Mouse (Mus musculus): ENCODE measurements around the gene Smco2.
A peak's percentile ranks its signal among the peaks of the same experiment; 100 is the strongest.

Gene Smco2

DNA sequence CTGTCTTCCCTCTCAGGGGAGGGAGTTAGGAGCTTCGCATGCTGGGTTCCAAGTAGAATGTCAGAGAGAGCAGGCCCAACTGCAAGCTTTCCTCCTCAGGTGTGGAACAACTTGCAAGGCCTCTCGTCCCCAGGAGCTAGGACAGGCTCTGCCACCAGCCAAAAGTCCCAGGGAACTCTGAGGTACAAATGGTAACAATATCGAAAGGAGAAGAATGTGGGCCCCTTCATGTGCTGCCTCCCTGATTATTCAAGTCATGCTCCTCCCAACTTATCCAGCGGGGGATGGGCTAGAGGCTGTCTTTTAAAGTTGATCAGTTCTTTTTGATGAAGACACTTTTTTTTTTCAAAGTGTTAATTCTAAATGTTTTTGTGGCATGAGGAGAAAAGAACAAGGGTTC is at the start of gene Smco2:
Gene Smco2, plus strand, starts transcription at position 55 of the 400 bp plus-strand sequence.
- no peak for DNase-seq

DNA sequence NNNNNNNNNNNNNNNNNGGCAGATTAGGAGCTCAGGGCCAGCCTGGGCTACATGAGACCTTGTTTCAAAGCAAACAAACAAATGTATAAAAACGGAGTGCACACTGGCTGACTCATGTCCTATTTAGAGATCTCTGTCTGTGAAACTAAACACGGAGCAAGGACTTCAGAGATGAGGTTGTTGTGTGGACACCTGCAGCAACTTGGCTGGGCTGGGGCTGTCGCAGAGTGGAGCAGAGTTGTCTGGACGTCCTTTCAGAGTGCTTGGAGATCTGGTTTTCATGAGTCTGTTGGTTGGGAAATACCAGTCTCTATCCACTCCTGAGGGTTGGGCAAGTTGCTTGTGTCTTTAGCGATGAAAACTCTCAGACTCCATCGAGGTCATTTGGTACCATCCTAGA is 39.9 kb upstream of the Smco2 start:
- no peak for DNase-seq

DNA sequence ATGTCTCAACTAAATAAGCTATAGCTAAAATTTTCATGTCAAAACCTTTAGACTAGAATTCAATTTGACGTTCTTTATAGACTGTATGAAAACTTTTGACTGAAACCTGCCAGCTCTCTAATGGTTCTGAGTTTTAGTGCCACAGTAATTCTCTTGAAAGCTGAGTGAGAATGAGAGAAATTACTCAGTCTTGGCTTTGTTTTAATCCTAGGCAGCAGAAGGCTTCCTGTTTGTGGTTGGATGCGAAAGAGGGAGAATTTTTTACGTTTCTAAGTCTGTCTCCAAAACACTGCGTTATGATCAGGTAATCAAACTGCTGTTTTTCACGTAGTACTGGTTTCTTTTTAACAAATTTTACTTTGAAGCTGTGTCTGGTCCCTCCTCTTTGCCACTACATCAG is 36.9 kb upstream of the Smco2 start:
- DNase-seq, result no peak

DNA sequence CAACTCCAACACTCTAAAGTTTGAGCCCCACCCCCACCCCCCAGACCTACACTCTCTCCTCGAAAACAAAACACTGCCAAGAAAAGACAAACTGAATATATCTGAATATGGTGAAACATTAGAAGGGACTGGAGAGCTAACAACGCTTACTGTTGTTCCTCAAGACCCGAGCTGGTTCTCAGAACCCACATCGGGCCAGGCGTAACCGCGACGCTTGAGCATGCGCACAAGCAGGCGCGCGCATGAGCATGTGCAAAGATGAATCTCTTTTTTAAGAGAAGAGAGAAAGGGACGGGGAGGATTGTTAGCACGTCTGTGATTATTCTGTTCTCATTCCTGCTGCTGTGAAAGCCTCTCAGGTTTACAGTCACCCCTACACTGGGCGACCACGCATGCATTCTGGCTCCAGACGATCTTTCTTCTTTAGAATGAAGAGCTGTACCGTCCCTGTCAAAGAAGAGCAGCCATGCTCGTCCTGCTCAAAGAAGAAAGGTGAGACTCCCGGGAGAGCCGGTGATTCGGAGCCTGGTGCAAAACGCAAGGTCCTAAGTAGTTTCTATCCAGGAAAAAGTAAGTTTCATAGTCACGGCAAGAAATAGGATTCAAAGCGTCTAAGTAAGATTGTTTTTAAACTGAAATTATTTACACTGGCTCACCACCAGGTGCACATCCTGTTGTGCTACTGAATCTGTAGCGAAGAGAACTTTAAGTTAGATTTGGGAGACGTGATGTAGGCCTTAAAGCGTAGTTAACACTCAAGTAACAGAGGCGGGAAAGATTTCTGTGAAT is 29.5 kb upstream of the Smco2 start:
- DNase-seq, result no peak

DNA sequence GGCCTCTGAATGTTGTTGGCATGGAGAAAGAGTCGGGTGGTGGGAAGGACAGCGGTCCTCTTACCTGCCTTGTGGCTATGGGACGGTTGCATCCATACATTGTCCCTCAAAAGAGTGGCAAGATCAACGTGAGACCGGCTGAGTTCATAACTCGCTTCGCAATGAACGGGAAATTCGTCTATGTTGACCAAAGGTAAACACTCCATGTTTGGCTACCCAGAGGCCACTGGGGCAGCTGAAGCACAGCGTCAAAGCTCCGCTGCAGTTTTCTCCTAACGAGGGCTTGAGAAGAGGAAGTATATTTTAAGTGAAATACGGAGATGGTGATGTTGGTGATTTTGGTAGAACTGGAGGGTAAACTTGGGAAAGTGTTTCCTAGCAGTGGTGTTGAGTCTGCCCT is 27.9 kb upstream of the Smco2 start:
- DNase-seq, result no peak

DNA sequence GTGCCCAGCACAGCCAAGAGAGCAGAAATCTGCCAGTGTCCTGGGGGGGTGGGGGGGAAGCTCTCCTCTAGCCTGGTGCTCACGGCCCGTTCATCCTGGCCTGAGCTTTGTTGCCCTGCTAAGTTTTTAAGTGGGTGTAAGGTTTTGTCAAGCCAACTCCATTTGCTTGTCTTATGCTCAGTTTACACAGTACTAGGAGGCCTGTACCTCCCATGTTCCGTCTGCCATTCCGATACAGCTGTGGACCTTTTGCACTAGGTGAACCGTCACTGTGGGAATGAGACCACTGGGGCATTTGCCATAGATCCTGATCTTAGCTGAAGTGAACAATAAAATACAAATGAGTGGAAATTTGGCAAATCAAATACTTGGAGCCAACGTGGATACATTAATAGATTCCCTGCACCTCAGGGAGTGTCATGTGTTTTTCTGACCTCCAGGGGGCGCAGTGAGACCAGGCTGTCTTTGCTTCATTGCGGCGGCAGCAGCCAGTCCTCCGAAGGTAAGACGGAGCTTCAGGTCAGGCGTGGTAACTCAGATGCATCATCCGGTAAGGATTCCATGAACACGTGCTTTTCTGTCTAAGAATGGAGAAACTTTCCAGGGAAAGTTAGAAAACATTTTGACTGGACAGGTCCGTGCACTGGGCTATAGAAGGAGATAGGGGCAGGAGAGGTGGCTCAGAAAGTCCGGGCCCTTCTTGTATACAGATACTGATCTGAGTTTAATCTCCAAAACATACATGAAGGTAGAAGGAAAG is 25.0 kb upstream of the Smco2 start:
- DNase-seq, result peak; percentile 50 to 73

DNA sequence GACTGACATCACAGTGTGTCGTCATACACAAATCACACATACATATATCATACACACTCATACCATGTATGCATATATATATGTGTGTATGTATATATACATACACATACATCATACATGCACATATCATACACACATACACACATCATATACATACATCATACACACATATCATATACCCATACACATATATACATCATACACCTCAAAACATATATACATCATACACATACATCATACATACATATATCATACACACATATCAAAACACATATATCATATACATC is 24.5 kb upstream of the Smco2 start:
- DNase-seq, result no peak

DNA sequence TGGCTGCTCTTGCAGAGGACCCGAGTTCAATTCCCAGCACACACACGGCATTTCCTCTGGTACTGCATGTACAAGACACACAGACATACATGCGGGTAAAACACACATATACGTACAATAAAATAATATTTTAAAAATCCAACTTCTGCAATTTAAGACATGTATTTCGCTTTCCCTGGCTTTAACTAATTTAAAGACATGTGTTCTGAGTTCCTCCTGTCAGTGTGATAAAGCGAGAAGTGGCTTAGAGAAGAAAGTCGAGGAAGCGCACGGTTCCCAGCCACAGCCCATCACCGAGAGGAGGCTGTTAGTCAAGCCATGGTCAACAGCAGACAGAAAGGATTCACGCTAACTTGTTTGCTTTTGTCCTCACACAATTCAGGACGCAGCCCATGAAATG is 18.6 kb upstream of the Smco2 start:
- DNase-seq, result no peak

DNA sequence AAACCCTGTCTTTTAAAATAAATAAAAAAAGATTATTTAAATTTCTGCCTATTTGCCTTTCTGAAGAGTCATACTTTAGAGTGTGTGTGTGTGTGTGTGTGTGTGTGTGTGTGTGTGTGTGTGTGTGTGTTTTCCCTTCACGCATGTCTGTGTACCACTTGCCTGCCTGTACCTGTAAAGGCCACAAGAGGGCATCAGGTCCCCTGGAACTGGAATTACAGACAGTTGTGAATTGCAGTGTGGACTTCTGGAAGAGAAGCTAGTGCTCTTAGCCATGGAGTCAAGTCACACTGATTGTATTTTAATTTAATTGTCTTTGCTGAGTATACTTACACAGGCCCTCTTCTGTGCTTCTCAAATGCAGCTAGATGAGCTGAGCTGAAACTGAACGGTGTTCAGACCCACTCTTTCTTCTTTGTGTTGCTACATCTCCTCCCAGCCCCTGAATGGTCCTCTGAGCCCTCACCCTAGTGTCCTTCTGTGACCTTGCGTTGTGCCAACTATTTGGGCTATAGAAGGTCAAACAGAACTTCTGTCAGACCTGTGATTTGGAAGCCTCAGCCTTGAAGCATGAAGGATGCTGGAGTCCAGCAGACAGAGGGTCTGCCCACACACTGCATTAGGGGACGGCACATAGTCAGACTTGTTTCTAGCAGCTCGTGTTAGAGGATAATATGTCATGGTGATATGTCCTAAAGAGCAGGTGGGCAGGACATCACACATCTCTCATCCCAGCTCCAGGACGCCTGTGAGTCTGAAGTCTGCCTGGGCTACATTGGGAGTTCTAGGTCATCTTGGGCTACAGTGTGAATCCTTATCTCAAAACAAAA is 16.2 kb upstream of the Smco2 start:
- peak in 1 of 2 experiments; percentile 42 for DNase-seq

DNA sequence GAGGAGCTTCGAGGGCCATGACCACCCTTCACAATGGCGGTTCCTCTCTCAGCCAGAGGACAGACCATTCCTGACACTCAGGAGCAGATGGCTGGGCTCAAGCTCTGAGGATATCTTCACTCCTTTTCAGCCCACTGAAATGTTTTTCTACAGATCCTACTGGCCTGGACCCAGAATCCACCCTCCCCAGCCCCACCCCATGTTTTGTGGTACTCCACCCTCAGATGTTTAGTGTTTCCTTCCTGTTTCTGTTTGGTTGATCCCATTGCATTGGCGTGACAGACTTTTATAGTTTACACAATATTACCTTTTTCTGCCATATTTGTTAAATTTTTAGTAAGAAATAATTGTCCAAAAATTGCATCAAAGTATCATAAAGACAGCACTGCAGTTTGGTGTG is 15.6 kb upstream of the Smco2 start:
- no peak for DNase-seq

DNA sequence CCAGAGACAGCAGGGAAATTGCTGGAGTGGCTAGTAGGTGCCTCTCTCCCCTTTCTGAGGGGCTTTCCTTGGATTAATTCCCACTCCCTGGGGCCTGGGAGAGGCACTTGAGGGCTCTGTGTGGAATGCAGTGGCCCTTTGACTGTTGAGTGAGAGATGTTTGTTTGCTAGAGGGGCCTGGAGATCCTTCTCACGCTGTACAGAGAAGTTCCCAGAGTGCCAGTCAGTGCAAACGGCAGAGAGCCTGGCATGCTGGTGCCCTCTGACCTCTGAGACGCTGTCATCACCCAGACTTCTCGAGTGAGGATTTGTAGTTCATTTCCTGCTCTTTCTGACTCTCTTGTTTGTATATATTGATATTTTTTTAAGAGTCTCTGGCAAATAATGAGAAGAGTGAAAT is 14.1 kb upstream of the Smco2 start:
- DNase-seq, result no peak

DNA sequence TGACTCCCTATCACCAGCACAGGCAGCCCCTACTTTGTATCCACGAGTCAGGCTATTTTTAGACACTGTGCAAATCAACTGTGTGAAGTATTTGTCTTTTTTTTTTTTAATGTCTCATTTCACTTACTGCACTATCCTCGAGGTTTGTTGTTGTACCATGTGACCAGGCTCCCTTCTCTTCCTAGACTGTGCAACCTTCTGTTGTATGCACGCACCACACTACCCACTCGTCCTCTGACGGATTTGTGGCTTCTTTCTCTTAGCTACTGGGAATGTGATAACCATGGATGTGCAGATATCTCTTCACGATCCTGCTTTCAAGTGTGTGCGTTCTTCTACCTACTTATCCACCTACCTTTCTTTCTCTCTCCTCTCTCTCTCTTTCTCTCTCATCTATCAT is 12.6 kb upstream of the Smco2 start:
- no peak for DNase-seq

DNA sequence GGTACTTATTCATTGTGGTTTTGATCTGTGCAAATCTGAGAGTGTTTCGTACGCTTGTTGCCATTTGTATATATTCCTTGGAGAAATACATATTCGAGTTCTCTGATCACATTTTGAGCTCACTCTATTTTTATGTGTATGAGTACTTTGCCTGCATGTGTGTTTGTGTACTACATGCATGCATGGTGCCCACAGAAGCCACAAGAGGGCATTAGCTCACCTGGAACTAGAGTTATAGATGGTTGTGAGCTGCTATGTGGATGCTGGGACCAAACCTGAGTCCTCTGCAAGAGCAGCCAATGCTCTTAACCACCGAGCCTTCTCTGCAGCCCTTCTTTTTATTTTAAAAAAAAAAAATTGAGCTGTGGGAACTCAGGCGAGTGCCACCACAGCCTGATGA is 11.5 kb upstream of the Smco2 start:
- no peak for DNase-seq

DNA sequence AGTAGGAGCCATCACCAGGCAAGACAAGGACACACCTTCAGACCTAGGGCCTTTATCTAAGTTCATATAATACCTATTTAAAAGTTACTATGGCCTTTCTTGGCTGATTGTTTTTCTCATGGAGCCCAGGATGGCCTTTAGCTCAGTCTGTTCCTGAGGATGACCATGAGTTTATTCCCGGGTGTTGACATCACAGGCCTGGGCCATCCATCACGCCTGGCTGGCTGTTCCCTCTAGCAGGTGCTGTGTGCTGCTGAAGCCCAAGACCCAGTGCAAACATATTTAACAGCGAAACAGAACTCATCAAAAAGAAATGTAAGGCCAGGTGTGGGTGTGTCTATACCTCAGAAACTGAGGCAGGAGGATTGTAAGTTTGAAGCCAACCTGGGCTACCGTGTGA is 11.0 kb upstream of the Smco2 start:
- no peak for DNase-seq

DNA sequence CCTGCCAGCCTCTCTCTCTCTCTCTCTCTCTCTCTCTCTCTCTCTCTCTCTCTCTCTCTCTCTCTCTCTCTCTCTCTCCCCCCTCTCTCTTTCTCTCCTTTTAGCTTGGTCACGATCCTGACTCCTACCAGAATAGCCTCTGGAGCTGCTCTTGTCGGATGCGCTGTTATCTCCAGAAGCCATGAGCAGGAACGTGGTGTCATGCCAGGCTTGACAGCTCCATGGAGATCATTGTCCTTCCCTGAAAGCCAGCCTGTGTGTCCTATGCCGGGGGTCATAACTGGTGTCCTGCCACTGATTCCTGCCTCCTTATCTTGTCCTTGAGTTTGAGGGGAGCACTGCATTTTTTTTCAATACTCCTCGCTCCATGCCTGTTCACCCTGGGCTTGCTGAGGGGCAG is 5.0 kb upstream of the Smco2 start:
- DNase-seq, result no peak

DNA sequence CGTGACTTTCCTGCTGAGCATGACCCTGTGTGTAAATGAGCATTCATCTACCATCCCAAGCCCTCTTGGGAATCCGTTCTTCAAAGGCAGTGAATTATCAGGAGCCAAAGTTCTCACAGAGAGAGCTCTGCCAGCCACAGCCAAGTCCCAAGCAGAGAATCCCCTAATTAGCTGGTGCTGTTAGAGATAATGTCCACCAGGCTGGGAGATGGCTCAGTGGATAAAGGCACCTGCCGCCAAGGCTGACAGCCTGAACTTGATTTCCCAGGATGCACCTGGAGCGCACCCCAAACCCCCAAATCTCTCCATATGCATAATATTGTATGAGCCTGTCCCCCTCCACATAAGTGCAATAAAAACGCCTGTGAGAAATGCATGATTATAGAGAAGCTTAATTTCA is 4.6 kb upstream of the Smco2 start:
- no peak for DNase-seq

DNA sequence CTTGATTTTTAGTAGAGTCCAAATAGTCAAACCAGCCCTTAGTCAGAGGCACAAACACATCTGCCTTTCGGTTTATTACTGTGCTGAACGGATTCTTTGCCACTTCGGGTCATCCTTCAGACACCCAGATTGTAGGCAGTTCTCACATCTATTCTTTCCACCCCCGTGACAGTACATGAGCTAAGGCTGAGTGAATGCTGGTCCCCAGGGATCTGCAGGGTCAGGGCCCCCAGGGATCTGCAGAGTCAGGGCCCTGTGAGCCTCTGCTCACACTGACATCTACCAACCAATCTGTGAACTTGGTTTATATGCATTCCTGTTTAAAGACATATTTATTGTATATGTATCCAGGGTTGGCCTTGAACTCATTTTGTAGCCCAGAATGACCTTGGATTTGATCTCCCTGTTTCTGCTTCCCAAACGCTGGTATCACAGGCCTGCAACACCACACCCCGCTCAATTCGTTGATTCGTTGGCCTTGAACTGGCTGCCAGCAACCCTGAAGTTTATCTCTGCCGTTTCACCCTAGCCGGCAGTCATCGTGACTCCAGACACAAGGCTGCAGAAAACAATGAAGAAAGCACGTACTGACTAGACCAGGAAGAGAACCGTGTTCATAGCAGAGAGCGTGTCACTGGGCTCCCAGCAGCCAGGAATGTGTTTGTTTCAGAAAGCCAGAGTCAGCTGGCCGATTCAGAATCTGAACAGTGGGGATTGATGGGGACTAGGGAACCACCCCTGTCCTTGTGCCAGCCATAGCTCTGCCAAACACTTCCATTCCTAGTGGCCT is 3.7 kb upstream of the Smco2 start:
- DNase-seq, result no peak

DNA sequence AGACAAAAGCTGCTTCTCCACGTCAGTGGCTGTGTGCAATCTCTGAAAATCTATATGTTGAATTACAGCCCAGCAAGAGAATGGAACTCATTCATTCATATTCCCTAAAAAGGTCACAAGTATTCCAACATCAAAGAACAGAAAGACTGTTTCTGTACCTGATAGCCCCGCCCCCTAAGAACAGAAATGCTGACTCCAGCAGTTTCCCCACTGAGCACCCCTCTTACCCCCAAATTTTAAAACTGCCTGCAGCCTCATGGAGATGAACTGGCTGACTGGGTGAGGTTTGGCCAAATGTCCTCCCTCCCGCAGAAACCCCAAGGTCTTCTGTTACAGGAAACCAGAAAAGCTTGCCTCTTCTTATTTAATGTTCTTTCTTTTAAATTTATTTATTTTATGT is 2.5 kb upstream of the Smco2 start:
- no peak for DNase-seq

DNA sequence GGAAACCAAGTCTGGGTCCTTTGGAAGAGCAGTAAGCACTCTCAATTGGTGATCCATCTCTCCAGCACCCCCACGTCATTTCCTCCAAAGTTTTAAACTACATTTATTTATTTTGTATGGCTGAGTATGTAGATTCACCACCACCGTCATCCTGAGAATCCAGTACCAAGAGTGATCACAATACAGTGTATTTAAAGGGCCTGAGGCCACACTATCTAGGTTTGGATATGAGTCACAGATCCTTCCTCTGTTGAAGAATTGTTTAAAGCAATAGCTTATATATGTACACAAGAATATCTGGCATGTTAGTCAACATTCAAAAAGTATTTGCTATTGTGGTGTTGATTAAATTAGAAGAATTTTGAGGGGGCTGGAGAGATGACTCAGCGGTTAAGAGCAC is 1.6 kb upstream of the Smco2 start:
- no peak for DNase-seq

DNA sequence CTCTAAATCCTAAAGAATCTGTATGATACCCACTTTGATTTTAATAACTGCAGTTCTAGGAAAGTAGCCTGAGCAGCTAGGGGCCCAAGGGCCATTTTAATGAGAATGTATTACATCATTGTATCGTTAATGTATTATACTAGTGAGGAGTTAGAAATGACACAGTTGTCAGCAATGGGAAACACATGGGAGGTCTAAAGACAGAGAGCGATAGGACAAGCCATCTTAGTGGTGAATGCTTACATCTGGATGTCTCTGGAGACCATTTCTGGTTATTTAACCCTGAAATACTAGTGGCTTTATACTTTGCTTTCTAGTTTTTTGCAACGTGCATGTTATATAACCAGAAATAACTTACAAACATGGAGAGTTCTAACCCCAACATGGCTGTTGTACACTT is 2.0 kb downstream of the Smco2 start:
- no peak for DNase-seq

DNA sequence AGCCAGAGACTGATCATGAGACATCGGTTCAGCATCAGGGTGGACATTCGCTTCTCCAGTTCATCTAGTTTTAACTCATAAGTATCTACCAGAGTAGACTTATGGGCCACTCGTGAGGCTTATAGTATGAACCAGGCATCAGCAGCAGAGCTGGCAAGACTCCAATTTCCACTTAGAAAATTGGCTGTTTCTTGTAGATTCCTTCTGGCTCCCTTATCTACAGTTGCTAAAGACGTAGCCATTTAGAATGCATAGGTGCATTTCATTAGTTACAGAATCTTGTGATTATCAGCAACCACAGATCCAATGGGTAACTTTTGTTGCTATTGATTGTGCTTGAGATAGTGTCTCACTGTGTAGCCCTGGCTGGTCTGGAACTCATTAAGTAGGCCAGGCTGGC is 2.8 kb downstream of the Smco2 start:
- no peak for DNase-seq

DNA sequence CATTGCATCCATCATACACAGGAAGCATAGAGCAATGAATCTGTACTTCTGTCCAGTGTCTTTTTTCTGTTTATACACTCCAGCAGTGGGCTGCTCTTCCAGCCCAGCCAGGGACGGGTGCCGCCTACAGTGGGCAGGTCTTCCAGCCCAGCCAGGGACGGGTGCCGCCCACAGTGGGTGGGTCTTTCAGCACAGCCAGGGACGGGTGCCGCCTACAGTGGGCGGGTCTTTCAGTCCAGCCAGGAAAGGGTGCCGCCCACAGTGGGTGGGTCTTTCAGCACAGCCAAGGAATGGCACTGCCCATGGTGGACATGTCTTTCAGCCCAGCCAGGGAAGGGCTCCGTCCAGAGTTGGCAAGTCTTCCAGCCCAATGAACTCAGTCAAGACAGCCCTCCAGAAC is 5.3 kb downstream of the Smco2 start:
- DNase-seq, result no peak

DNA sequence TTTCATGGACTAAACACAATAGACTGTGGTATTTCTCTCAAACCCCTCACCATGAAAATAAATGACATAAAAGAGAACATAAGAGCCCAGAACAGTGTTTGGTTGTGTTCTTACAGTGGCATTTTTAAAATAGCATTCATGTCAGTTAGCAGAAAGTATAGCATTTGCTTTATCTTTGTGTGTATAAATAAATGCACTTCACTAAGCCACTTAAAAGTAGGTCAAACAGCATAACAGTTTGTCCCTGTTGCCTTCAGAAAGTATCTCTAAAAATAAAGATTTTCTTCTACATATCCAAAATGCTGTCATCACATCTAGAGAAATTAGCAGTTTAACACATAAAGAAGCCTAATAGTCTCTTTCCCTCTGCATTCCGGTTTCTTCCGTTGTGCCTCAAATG is 7.5 kb downstream of the Smco2 start:
- DNase-seq, result no peak
